In genomic region chr5:110458936-110459335, GRCm38 (mm10) we compare ENCODE assay signal across 9 mouse cellular contexts. TPM values are rescaled to one million over a fixed set of nuclear protein-coding genes. Genes with fewer than 3 reads are reported as not detected.
DNase-seq lines count a peak whose midpoint lies in the region; ATAC-seq lines count a peak whose summit lies in the region.
"Had no signal": no experiment of that assay in that cellular context is flagged by ENCODE, and none has a peak within 500 bp of the region (broad histone marks: within the 10 kb centered on the region; RNA-seq: fewer than 3 reads in every experiment).

No protein-coding gene starts in this region.

- peak; percentile 46 for DNase-seq in heart, adult 8-10 months (ENCODE audit: low spot score)
- DNase-seq in adipocyte (ENCODE audit: low spot score): peak; percentile 71
- DNase-seq in heart, adult 9 months (ENCODE audit: low spot score in 2 of 2): peak; percentile 39 to 69
- DNase-seq in left cerebral cortex, postnatal 4 days: peak; percentile 62
- DNase-seq in gastrocnemius, postnatal 36 days: no peak
- no peak for DNase-seq in kidney, adult 18-20 months
- DNase-seq in spleen, postnatal 4 days (ENCODE audit: low spot score in 2 of 2): no peak

- no peak overlapping the region for H3K9ac ChIP-seq in heart, embryonic 11.5 days (ENCODE audit: low read depth, low read length)

- no peak overlapping the region for H3K4me3 ChIP-seq in heart, embryonic 11.5 days (ENCODE audit: low read depth, low read length)
- H3K4me3 ChIP-seq: megakaryocyte, embryonic 14.5 days had no signal

- no peak overlapping the region for H3K4me2 ChIP-seq in heart, embryonic 11.5 days

- no peaks in the 10 kb centered on the region for H3K27me3 ChIP-seq in heart, embryonic 11.5 days (ENCODE audit: control insufficient read depth, insufficient read depth, low read length)

- no peaks in the 10 kb centered on the region for H3K9me3 ChIP-seq in heart, embryonic 11.5 days (replicated peaks; ENCODE audit: control insufficient read depth, low read length)
- H3K9me3 ChIP-seq: megakaryocyte, embryonic 14.5 days had no signal

- no peak overlapping the region for H3K27ac ChIP-seq in heart, embryonic 11.5 days (ENCODE audit: low read depth, low read length)

- WGBS in heart, embryonic 11.5 days (ENCODE audit: insufficient replicate concordance): 43% methylated on average over 3 of the region's 3 CpGs

- ATAC-seq in heart, embryonic 11.5 days (replicated peaks; ENCODE audit: insufficient number of reproducible peaks, low FRiP score, low TSS enrichment): no peak

- no peaks in the 10 kb centered on the region for H3K4me1 ChIP-seq in heart, embryonic 11.5 days (ENCODE audit: control insufficient read depth, insufficient read depth, low read length)

- intact Hi-C loops in left cerebral cortex, postnatal 4 days (cut with DNase I): no loop called here
- intact Hi-C loops in gastrocnemius, postnatal 36 days (cut with DNase I): no loop called here

- H3K36me3 ChIP-seq in heart, embryonic 11.5 days (ENCODE audit: control insufficient read depth, insufficient read depth, low read length): no peaks in the 10 kb centered on the region

RNA-seq across cellular contexts. Expression of gene Fbrsl1, which starts 10.6 kb away (rescaled TPM):
- total RNA-seq in heart, adult 8-10 months (2022): 10 to 100 TPM; 44.1 to 53.9 (median 46.1) TPM
- polyA plus RNA-seq in heart, embryonic 11.5 days (2014; fragmentation: Nextera tagmentation; extraction: Ambion mirVana): 8.1 and 10.2 TPM in 2 replicates
- total RNA-seq in left cerebral cortex, postnatal 4 days (2021): 10 to 100 TPM; 68.1 to 72.9 TPM
- 10 to 100 TPM; 30.4 to 32.9 TPM for total RNA-seq in gastrocnemius, postnatal 36 days (2021)

Comparison
In these comparisons a context has a peak if more than half of its experiments do, and no peak if none do; other contexts are left out.
1. DNase-seq: peak in heart, adult 8-10 months (single experiment), adipocyte (single experiment), heart, adult 9 months (2 of 2) and left cerebral cortex, postnatal 4 days (single experiment); none in gastrocnemius, postnatal 36 days (0 of 2), kidney, adult 18-20 months (single experiment) and spleen, postnatal 4 days (0 of 2).